Mouse (Mus musculus) embryonic facial prominence, embryonic 15.5 days (tissue): ENCODE data around the gene Slc39a11. TPM values are rescaled to one million over a fixed set of nuclear protein-coding genes. Genes with fewer than 3 reads are reported as not detected.
A peak's percentile ranks its signal among the peaks of the same experiment; 100 is the strongest.

Source experiments
- ATAC-seq: fragments of 200-750 bp; cut with Nextera tagmentation; 2 replicates; pipeline ENCODE4 v1.8.0; 2017; ENCODE audit warnings: low read depth, moderate TSS enrichment; ENCODE audit not compliant: insufficient number of reproducible peaks, low FRiP score, low TSS enrichment
- H3K27ac ChIP-seq: fragments of 300-500 bp; sonication (generic); replicated peaks from 2 replicates; pipeline ENCODE4 v1.5.1; 2015; ENCODE audit warnings: mild to moderate bottlenecking, inconsistent platforms
- H3K27me3 ChIP-seq: fragments of 300-500 bp; sonication (generic); 2 replicates; pipeline ENCODE4 v1.6.1; 2015; ENCODE audit warnings: inconsistent platforms
- H3K36me3 ChIP-seq: fragments of 300-500 bp; sonication (generic); 2 replicates; pipeline ENCODE4 v1.6.1; 2015; ENCODE audit warnings: mild to moderate bottlenecking, inconsistent platforms
- H3K4me1 ChIP-seq: fragments of 300-500 bp; sonication (generic); 2 replicates; pipeline ENCODE4 v1.6.1; 2015; ENCODE audit warnings: inconsistent platforms
- H3K4me2 ChIP-seq: fragments of 300-500 bp; sonication (generic); replicated peaks from 2 replicates; pipeline ENCODE4 v1.6.1; 2015; ENCODE audit warnings: mild to moderate bottlenecking, inconsistent platforms
- H3K4me3 ChIP-seq: fragments of 300-500 bp; sonication (generic); replicated peaks from 2 replicates; pipeline ENCODE4 v1.5.1; 2015; ENCODE audit warnings: mild to moderate bottlenecking, inconsistent platforms
- H3K9ac ChIP-seq: fragments of 300-500 bp; sonication (generic); 2 replicates; pipeline ENCODE4 v1.6.1; 2015; ENCODE audit warnings: inconsistent platforms
- H3K9me3 ChIP-seq: fragments of 300-500 bp; sonication (generic); replicated peaks from 2 replicates; pipeline ENCODE4 v1.6.1; 2016; ENCODE audit warnings: inconsistent platforms
- WGBS: fragments of 180-500 bp; shearing (Covaris S2); methylation state at CpG from one replicate; pipeline ENCODE4 v1.1.7; 2015; 5-methylcytosine and 5-hydroxymethylcytosine counted together
- polyA plus RNA-seq: library from polyadenylated mRNA; unstranded; fragments of >200 nt; fragmentation: Nextera tagmentation; extraction: Ambion mirVana; gene quantifications from 2 replicates; pipeline ENCODE4 v1.2.1, GENCODE M21; 2015

The Slc39a11 gene
- polyA plus RNA-seq, 1 experiment from 2014 or later, result 27.0 TPM

DNA sequence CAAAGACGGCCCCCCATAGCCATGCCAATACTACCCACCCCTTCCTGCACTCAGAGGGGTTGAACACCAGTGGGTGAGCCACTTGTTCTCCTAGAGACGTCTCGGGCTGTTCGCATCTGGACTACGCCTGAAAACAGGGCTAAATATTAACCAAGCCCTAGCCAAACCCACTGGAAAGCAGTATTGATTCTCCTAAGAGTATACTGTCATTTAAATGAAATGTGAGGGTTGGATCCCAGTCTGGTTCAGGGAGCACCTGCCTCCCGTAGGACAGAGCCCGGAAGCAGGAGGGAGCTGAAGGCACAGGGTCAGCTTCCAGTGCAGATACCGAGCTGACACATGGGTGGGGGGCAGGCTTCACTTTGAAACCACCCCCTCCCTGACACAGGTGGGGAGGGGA is 18.0 kb downstream of the Slc39a11 start:
- Histone ChIP-seq H3K9me3 (no peaks in the 10 kb centered on the region), H3K4me3 (no peak overlapping the region), H3K4me2 (no peak overlapping the region), H3K9ac (no peak overlapping the region), H3K27ac (no peak overlapping the region), H3K4me1 (no peaks in the 10 kb centered on the region), H3K27me3 (peaks cover 3% of the 10 kb centered on the region; the same call in 1 of the 2 replicates), H3K36me3 (no peaks in the 10 kb centered on the region)
- 81% methylated on average over 8 of the region's 8 CpGs for WGBS
- no peak for ATAC-seq

DNA sequence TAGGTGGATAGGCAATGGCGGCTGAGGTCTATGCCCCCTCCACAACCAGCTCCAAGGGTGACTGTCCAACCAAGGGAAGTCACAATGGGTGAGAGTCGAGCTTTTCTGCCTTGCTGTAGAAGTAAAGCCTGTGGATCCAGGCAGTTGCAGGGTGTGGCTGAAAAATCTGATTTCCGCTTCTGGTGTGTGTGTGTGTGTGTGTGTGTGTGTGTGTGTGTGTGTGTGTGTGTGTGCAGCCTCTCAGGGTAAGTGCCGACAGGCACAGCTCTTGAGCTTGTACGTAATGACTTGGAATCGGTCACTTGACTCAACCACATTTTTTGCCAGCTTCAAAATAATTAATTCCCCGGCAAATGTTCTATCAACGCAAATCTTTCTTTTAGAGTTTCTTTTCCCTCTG is 18.6 kb downstream of the Slc39a11 start:
- Histone ChIP-seq H3K9me3 (no peaks in the 10 kb centered on the region), H3K4me1 (no peaks in the 10 kb centered on the region), H3K4me3 (no peak overlapping the region), H3K4me2 (no peak overlapping the region), H3K36me3 (no peaks in the 10 kb centered on the region), H3K27me3 (peaks cover 3% of the 10 kb centered on the region; the same call in 1 of the 2 replicates), H3K27ac (no peak overlapping the region), H3K9ac (no peak overlapping the region)
- no peak for ATAC-seq
- WGBS, result 64% methylated on average over 8 of the region's 8 CpGs

DNA sequence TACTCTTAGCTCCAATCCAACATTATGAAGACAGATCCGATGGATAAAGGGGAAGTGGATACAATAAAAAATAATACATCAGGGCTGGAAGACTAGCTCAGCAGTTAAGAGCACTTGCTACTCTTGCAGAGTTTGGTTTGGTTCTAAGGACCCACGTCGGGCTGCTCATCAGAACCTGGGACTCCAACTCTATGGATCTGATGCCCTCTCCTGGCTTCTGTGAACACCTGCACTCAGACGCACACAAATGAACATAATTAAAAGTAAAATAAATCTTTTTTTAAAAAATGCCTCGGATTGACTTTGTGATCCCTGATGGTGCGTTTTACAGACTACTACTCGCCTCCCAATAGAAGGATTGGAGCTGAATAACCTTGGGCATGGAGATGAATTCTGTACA is 19.2 kb downstream of the Slc39a11 start:
- 49% methylated on average over 7 of the region's 7 CpGs for WGBS
- no peak for ATAC-seq
- H3K27me3 ChIP-seq, result peaks cover 3% of the 10 kb centered on the region; the same call in 1 of the 2 replicates

DNA sequence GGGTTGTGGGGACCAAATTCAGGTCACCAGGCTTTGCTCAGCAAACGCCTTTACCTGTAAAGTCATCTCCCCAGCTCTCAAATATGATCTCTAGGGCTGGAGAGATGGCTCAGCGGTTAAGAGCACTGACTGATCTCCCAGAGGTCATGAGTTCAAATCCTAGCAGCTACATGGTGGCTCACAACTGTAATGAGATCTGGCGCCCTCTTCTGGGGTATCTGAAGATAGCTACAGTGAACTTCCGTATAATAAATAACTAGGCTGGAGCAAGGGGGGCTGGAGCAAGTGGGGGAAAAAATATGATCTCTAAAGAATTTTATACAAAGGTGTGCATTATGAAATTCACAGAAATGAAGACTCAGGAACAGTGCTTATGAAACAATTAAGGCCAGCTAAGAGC is 22.1 kb downstream of the Slc39a11 start:
- WGBS, result 45% methylated on average over 4 of the region's 4 CpGs
- no peak for ATAC-seq

More for the DNA sequence above, 19.2 kb downstream of the Slc39a11 start:
- no peak overlapping the region for H3K27ac ChIP-seq
- no peaks in the 10 kb centered on the region for H3K9me3 ChIP-seq
- H3K9ac ChIP-seq, result no peak overlapping the region
- H3K36me3 ChIP-seq, result no peaks in the 10 kb centered on the region
- H3K4me1 ChIP-seq, result no peaks in the 10 kb centered on the region
- no peak overlapping the region for H3K4me3 ChIP-seq
- no peak overlapping the region for H3K4me2 ChIP-seq

DNA sequence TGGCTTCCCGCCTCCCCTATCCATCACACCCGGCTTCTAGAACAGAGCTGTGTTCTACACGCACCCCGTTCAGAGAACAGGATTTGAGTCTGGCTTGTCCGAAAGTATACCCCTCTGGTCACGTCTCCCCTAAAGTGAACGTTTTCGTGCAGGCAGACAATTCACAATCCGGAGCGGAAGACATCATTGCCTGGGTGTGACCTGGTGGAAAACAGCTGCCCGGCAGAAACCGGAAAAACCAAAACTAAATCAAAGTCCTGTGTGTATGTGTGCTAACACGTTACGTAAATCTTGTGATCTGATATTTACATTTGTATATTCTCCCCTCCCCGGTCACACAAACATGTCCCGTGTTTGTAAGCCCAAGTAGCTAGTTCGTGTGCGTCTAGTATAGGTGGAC is 24.4 kb downstream of the Slc39a11 start:
- Histone ChIP-seq H3K9ac (no peak overlapping the region), H3K4me3 (no peak overlapping the region), H3K36me3 (no peaks in the 10 kb centered on the region), H3K27me3 (peaks cover 16% of the 10 kb centered on the region), H3K27ac (no peak overlapping the region), H3K4me2 (no peak overlapping the region), H3K4me1 (no peaks in the 10 kb centered on the region), H3K9me3 (no peaks in the 10 kb centered on the region)
- ATAC-seq, result no peak
- 85% methylated on average over 18 of the region's 18 CpGs for WGBS

More for the DNA sequence above, 22.1 kb downstream of the Slc39a11 start:
- Histone ChIP-seq H3K27ac (no peak overlapping the region), H3K9me3 (no peaks in the 10 kb centered on the region), H3K4me1 (no peaks in the 10 kb centered on the region), H3K27me3 (peaks cover 3% of the 10 kb centered on the region; the same call in 1 of the 2 replicates), H3K36me3 (no peaks in the 10 kb centered on the region), H3K9ac (no peak overlapping the region), H3K4me3 (no peak overlapping the region), H3K4me2 (no peak overlapping the region)

DNA sequence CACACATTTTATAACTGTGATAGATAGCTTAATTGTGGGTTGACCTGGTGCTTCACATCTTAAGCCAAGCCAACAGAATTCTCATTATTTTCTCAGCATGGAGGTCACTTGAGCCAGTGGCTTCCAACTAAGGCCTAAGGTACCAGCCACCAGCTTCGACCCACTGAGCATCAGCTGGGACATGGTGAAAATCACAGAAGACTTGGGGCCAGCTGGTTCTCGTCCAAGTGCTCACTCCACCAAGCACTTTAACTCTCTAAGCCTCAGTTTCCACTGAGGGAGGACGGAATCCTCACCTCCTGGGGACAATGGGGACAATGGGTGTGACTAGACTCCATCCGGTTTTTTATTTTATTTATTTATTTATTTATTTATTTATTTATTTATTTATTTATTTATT is 27.9 kb downstream of the Slc39a11 start:
- no peak for ATAC-seq
- H3K36me3 ChIP-seq, result no peaks in the 10 kb centered on the region
- peaks cover 15% of the 10 kb centered on the region for H3K4me1 ChIP-seq
- H3K27ac ChIP-seq, result no peak overlapping the region
- 86% methylated on average over 4 of the region's 4 CpGs for WGBS
- H3K9me3 ChIP-seq, result no peaks in the 10 kb centered on the region
- H3K27me3 ChIP-seq, result peaks cover 38% of the 10 kb centered on the region
- H3K4me2 ChIP-seq, result no peak overlapping the region
- no peak overlapping the region for H3K4me3 ChIP-seq
- H3K9ac ChIP-seq, result no peak overlapping the region

DNA sequence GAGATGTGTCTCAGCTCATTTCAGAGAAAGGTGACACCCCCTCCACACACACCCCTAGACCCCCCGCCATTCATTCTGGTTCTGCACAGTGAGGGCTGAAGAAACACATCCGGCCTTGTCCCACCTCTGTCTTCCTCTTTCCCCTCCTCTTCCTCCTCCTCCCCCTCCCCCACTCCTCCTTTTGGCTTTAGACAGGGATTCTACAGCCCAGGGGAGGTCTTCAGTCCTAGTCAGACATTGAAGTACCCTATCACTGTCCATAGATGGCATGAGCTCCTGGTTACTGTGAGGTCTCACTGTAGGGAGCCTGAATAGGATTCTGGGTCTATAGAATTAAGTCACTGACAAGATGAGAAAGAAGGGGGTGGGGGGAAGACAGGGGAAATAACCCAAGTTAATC is 28.9 kb downstream of the Slc39a11 start:
- Histone ChIP-seq H3K36me3 (no peaks in the 10 kb centered on the region), H3K27me3 (peaks cover 38% of the 10 kb centered on the region), H3K9me3 (no peaks in the 10 kb centered on the region), H3K4me3 (no peak overlapping the region), H3K4me2 (no peak overlapping the region), H3K9ac (no peak overlapping the region), H3K27ac (no peak overlapping the region), H3K4me1 (peaks cover 15% of the 10 kb centered on the region)
- ATAC-seq, result no peak
- 43% methylated on average over 2 of the region's 2 CpGs for WGBS

DNA sequence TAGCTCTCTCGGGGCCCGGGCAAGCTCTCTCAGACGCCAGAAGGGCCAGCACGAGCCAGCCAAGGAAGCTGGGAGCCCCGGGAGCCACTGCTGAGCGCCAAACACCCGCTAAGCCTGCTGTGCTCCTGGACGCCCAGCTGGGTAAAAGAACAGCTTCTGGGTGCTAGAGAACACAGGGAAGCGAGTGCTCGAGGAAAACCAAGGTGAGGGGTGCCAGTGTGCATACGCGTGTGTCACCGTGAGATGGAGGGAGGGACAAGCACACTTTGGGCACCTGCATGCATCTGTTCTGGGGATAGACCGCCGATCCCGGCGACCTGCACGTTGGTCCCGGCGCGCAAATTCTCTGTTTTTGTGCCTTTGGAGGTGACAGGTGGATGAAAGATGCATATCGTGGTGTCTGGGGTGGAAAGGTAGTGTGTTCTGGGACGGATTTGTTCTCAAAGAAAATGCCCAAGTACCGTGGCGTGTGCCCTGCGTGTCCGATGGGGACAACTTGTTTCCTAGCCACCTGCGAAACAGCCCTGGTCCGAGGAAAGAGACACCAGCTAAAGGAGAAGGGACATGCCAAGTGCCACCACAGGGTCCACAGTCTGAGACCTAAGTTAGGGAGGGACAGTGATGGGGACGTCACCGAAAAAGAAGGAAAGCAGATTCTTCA is 30.3 kb downstream of the Slc39a11 start:
- Histone ChIP-seq H3K4me2 (peak overlapping the region; percentile 93), H3K9ac (peak overlapping the region; percentile 39), H3K27ac (no peak overlapping the region), H3K4me3 (peak overlapping the region; percentile 50), H3K4me1 (peaks cover 15% of the 10 kb centered on the region), H3K27me3 (peaks cover 40% of the 10 kb centered on the region), H3K36me3 (no peaks in the 10 kb centered on the region), H3K9me3 (no peaks in the 10 kb centered on the region)
- ATAC-seq, result no peak
- WGBS, result 2% methylated on average over 31 of the region's 31 CpGs

DNA sequence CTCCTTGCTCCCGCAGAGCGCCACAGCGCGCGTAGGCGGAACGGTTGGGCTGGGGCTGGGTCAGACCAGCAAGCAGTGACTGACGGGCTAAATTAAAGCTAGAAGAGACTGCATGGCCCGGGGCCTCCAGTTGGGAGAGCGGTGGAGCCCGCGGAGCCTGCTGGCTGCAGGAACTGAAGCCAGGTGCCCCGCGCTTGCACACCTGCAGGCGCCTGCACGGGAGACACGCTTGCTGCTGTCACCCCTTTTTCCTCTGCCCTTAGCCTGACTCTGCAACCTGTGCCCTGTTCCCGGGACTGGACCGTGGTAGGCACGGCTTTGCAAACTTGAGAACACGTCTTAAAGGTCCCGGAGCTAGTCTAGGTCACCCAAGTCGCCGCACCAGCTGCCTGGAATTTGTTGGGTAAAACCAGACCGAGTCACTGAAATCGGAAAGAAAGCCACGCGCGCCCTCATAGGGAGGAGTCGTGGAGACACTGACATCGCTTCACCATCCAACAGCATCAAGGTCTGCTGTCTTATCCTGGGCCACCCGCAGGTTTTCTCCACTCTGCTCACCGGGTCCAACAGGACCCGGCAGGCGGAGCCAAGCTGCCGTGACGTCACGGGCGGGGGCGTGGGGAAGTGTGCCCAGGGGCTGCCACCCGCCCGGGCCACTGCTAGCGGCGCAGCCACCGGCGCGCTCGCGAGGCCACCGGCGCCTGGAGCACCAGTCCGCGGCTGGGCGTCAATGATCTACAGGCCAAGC is 31.0 kb downstream of the Slc39a11 start, which contains the start of gene Sstr2:
Gene Sstr2 (plus strand): TSS at position 671 of the 748 bp plus-strand sequence.
- Histone ChIP-seq H3K36me3 (no peaks in the 10 kb centered on the region), H3K4me2 (peak within 1 kb of the TSS; percentile 93), H3K9me3 (no peaks in the 10 kb centered on the region), H3K4me1 (peaks cover 15% of the 10 kb centered on the region), H3K27me3 (peaks cover 40% of the 10 kb centered on the region), H3K27ac (no peak within 1 kb of the TSS), H3K4me3 (peak within 1 kb of the TSS; percentile 50), H3K9ac (peak within 1 kb of the TSS; percentile 39)
- ATAC-seq, result peak; percentile 68
- WGBS, result under 1% methylated on average over 54 of the region's 54 CpGs

DNA sequence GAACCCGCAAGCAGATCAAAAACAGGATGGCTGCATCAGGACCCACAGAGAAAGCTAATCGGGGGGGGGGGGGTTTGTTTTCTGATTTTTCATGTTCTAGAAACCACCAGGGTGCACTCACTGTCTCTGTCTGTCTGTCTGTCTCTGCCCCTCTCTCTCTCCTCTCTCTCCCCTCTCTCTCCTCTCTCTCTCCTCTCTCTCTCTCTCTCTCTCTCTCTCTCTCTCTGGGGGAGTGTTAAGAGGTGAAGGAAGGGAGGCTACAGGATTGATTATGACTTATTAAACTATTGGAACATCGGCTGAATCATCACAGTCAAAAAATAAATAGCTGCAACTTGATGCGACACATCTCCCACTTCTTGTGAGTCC is 31.6 kb downstream of the Slc39a11 start:
- no peaks in the 10 kb centered on the region for H3K36me3 ChIP-seq
- peak overlapping the region; percentile 93 for H3K4me2 ChIP-seq
- peak overlapping the region; percentile 50 for H3K4me3 ChIP-seq
- WGBS, result 18% methylated on average over 4 of the region's 4 CpGs
- no peak overlapping the region for H3K9ac ChIP-seq
- H3K9me3 ChIP-seq, result no peaks in the 10 kb centered on the region
- no peak for ATAC-seq
- H3K27ac ChIP-seq, result no peak overlapping the region
- H3K4me1 ChIP-seq, result peaks cover 15% of the 10 kb centered on the region
- H3K27me3 ChIP-seq, result peaks cover 40% of the 10 kb centered on the region

DNA sequence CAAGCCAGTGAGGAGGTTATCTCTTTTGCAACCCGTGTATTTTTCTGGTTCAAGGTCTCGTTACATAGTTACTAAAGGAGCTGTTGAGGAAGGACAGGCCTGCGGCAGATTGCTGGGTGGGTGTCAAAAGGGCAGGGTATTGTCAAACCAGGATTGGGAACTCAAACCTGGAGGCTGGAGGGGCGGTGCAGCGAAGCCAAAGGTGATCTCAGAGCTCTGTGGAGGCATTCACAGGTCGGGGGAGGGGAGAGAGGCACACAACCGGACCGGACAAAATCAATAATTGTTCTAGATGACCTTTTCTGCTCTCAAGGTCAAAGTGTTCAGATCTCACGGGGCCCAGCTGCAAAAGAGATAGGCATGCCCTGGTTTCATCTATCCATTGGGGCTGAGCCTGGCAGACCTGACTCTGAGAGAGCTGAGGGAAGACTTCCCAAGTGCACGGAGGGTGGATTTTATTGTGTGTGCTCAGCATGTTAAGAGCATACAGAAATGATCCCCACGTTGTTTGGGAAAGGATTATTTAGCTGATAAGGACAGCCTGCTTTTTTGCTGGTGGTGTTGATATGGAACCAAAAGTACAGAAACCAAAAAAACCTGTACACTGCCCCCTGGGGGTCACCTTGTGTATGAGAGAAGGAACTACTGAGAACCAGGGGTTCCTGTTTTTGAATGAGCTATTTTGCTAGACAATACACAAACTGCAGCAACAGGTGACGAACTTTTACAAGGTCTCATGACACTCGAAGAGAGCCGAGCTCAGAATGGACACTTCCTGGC is 32.6 kb downstream of the Slc39a11 start:
- H3K27me3 ChIP-seq, result peaks cover 40% of the 10 kb centered on the region
- 31% methylated on average over 14 of the region's 14 CpGs for WGBS
- no peak overlapping the region for H3K4me3 ChIP-seq
- H3K4me2 ChIP-seq, result no peak overlapping the region
- H3K4me1 ChIP-seq, result peaks cover 16% of the 10 kb centered on the region
- ATAC-seq, result no peak
- no peaks in the 10 kb centered on the region for H3K36me3 ChIP-seq
- H3K9ac ChIP-seq, result no peak overlapping the region
- no peaks in the 10 kb centered on the region for H3K9me3 ChIP-seq
- H3K27ac ChIP-seq, result no peak overlapping the region
